Mouse (Mus musculus) megakaryocyte progenitor cell, adult 5-6 weeks (primary cell): ENCODE data around the gene Kit. TPM values are rescaled to one million over a fixed set of nuclear protein-coding genes. Genes with fewer than 3 reads are reported as not detected.

Experiments
- ATAC-seq: replicated peaks from 2 replicates; pipeline ENCODE4 v1.8.0; 2016; ENCODE audit warnings: mild to moderate bottlenecking, moderate TSS enrichment, inconsistent platforms; ENCODE audit not compliant: poor library complexity
- total RNA-seq, 2 experiments: library from RNA; stranded (forward) in 1 of 2; stranded (reverse) in 1 of 2; fragments of 157-497, 149-512 nt in 1 of 2; fragments of 200-1000 nt in 1 of 2; gene quantifications; 2 replicates each; pipeline versions ENCODE4 v1.2.3 to v1.2.4; 2015 to 2017

Gene Kit
- total RNA-seq, 2 experiments from 2014 or later: 88.1 to 204 TPM

DNA sequence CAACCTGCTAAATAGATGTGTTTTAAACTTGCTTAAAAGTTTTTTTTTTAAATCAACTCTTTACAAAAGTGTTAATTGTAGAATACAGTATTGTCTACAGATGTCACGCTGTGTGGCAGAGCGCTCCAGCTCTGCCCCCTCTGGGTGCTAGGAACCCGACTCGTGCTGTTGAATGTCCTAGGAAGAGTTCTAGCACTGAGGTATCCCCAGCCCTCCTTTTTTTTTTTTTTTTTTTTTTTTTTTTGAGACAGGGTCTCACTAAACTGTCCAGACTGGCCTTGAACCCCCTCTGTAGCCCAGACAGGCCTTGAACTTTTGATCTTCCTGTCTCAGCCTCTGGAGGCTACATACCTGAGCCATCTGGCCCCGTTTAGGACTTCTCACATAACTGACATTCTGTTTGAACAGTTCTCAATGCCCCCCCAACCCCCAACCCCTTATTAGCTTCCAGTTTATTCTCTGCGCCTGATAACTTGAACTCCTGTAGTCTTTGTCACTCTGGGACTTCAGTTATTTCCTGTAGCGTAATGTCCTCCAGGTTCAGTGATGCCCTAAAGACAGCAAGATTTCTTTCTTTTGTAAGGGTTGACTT lies 130.0 kb downstream of the Kit start:
- no peak for ATAC-seq

DNA sequence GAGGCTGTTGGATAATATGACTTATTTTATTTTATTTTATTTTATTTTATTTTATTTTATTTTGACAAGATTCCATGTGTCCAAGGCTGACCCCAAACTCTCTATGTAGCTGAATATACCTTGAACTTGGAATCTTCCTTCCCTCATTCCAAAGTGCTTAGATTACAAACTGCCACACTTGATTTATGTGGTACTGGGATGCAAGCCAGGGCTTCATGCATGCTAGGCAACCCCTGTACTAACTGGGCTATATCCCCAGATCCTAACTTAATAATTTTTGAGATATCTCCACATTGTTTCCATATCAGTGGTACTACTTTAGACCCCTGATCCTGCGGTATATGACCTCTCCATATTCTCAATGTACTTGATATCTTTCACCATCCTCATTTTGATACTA lies 130.7 kb downstream of the Kit start:
- no peak for ATAC-seq
